Mouse (Mus musculus) CH12.LX (cell line): ENCODE measurements around the gene Nek2.

ENCODE experiments used
- CTCF ChIP-seq, 2 experiments: IDR thresholded peaks in 1 of 2; conservative IDR thresholded peaks in 1 of 2; 2 replicates each; pipeline ENCODE4 v1.5.1; 2011 to 2012; ENCODE audit warnings: low read depth in 2 of 2, low read length in 2 of 2, improper control_type of control experiment in 1 of 2, inconsistent platforms in 1 of 2, mild to moderate bottlenecking in 1 of 2, moderate library complexity in 1 of 2
- E2F4 ChIP-seq: IDR thresholded peaks from 2 replicates; pipeline ENCODE4 v1.6.1; 2011; ENCODE audit warnings: low read depth, low read length, improper control_type of control experiment; ENCODE audit not compliant: insufficient replicate concordance
- EP300 ChIP-seq: IDR thresholded peaks from 2 replicates; pipeline ENCODE4 v1.6.1; 2011; ENCODE audit warnings: low read length, improper control_type of control experiment
- HCFC1 ChIP-seq: IDR thresholded peaks from 2 replicates; pipeline ENCODE4 v1.6.1; 2012; ENCODE audit warnings: low read depth, mild to moderate bottlenecking, inconsistent platforms, low read length, improper control_type of control experiment
- JUND ChIP-seq: conservative IDR thresholded peaks from 2 replicates; pipeline ENCODE4 v1.6.1; 2011; ENCODE audit warnings: low read depth, low read length, improper control_type of control experiment
- MXI1 ChIP-seq: IDR thresholded peaks from 2 replicates; pipeline ENCODE4 v1.6.1; 2011; ENCODE audit warnings: mild to moderate bottlenecking, low read depth, low read length, improper control_type of control experiment
- RAD21 ChIP-seq: IDR thresholded peaks from 2 replicates; pipeline ENCODE4 v1.6.1; 2011; ENCODE audit warnings: low read depth, mild to moderate bottlenecking, low read length, improper control_type of control experiment, moderate library complexity

- TF ChIP-seq CTCF (conservative IDR thresholded peaks at IDR 0.05 in 1 of 2, IDR thresholded peaks at IDR 0.05 in 1 of 2; ENCODE audit: low read depth in 2 of 2, low read length in 2 of 2): no peak
- TF ChIP-seq EP300: no peak
- no peak for TF ChIP-seq HCFC1
- no peak for TF ChIP-seq MXI1
- TF ChIP-seq JUND: no peak
- no peak for TF ChIP-seq RAD21
- TF ChIP-seq E2F4: no peak
Observed at GRCm38 (mm10) chr1:191796238-191796896, 24.9 kb upstream of the Nek2 start.
